Comparison of ENCODE assay signal across 26 mouse cellular contexts in the genomic region with DNA sequence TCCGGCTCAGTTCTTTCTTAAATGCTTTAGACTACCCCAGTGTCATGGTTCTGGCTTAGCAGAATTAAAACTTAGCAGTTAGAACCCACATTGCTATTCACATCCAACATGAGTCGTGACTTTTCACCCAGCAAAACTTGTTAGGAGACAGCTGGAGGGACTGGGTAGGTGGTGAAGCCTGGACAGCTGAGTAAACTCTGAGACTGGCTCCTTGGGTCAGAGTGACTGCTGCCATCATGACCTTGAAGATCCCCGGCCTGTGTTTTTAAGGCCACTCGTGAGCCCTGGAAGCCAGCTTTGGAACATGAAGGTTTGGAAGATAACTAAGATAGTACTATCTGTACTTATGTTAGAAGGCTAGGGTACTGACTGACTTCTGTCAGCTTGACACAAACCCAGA. TPM values are rescaled to one million over a fixed set of nuclear protein-coding genes. Genes with fewer than 3 reads are reported as not detected.
DNase-seq lines count a peak whose midpoint lies in the region; ATAC-seq and TF ChIP-seq lines count a peak whose summit lies in the region.
"Had no signal": no experiment of that assay in that cellular context is flagged by ENCODE, and none has a peak within 500 bp of the region (broad histone marks: within the 10 kb centered on the region; RNA-seq: fewer than 3 reads in every experiment).

No protein-coding gene starts in this region.

- no peak for TF ChIP-seq CTCF in intestine, postnatal 0 days (IDR thresholded peaks at IDR 0.05; ENCODE audit: low read depth)
- TF ChIP-seq CTCF in C2C12 (IDR thresholded peaks at IDR 0.05; ENCODE audit: control insufficient read depth, insufficient read depth, insufficient read length) = no peak

- H3K4me2 ChIP-seq in intestine, embryonic 14.5 days (ENCODE audit: low read length) = no peak overlapping the region
- no peak overlapping the region for H3K4me2 ChIP-seq in intestine, postnatal 0 days (replicated peaks; ENCODE audit: low read depth)
- H3K4me2 ChIP-seq in midbrain, embryonic 11.5 days = no peak overlapping the region
- H3K4me2 ChIP-seq in midbrain, embryonic 15.5 days = no peak overlapping the region
- peak overlapping the region; percentile 4 for H3K4me2 ChIP-seq in myocyte (ENCODE audit: low read depth)
- H3K4me2 ChIP-seq: embryonic facial prominence, embryonic 13.5 days; forebrain, embryonic 13.5 days; heart, embryonic 13.5 days; hindbrain, embryonic 13.5 days had no signal

- peak; percentile 27 for DNase-seq in intestine, embryonic 14.5 days (ENCODE audit: low spot score)
- DNase-seq in midbrain, embryonic 11.5 days (ENCODE audit: low spot score, missing footprints) = peak; percentile 61
- DNase-seq: adrenal gland, adult 8-10 months; adrenal gland, postnatal 25 days; cerebellum, adult 11-12 months; cerebellum, adult 8-10 months; cerebellum, postnatal 10 days; cerebellum, postnatal 36 days; embryo, embryonic 11 days; gastrocnemius, postnatal 10 days; gastrocnemius, postnatal 36 days; heart, postnatal 14 days had no signal

- ATAC-seq in intestine, embryonic 14.5 days (replicated peaks; ENCODE audit: low FRiP score, low TSS enrichment, low read depth) = no peak
- ATAC-seq in intestine, postnatal 0 days = no peak
- ATAC-seq in midbrain, embryonic 11.5 days (ENCODE audit: low FRiP score) = no peak
- no peak for ATAC-seq in midbrain, embryonic 15.5 days (replicated peaks)
- ATAC-seq: activated CD4-positive, CD25-positive, alpha-beta regulatory T cell, adult 4 months; forebrain, embryonic 13.5 days; forebrain, embryonic 16.5 days; hindbrain, embryonic 16.5 days had no signal

- H3K79me2 ChIP-seq in C2C12 (ENCODE audit: control insufficient read depth, insufficient read depth) (no peaks in the 10 kb centered on the region), myocyte (ENCODE audit: control insufficient read depth, insufficient read depth) (no peaks in the 10 kb centered on the region)

- no peaks in the 10 kb centered on the region for H3K79me3 ChIP-seq in C2C12 (ENCODE audit: low read depth)

- no peaks in the 10 kb centered on the region for H3K9me3 ChIP-seq in intestine, embryonic 14.5 days (ENCODE audit: control insufficient read depth, low read length)
- no peaks in the 10 kb centered on the region for H3K9me3 ChIP-seq in intestine, postnatal 0 days (ENCODE audit: control insufficient read depth)
- no peaks in the 10 kb centered on the region for H3K9me3 ChIP-seq in midbrain, embryonic 11.5 days (ENCODE audit: control insufficient read depth, low read length)
- H3K9me3 ChIP-seq in midbrain, embryonic 15.5 days = no peaks in the 10 kb centered on the region
- H3K9me3 ChIP-seq: embryonic facial prominence, embryonic 10.5 days; embryonic facial prominence, embryonic 13.5 days; forebrain, embryonic 13.5 days; heart, embryonic 13.5 days; hindbrain, embryonic 10.5 days; hindbrain, embryonic 13.5 days had no signal

- WGBS in intestine, embryonic 14.5 days = 84% methylated on average over 4 of the region's 4 CpGs
- 89% methylated on average over 4 of the region's 4 CpGs for WGBS in intestine, postnatal 0 days
- 78% methylated on average over 4 of the region's 4 CpGs for WGBS in midbrain, embryonic 11.5 days
- 87% methylated on average over 4 of the region's 4 CpGs for WGBS in midbrain, embryonic 15.5 days

- H3K36me3 ChIP-seq in intestine, embryonic 14.5 days (ENCODE audit: control insufficient read depth, insufficient read depth, low read length) = no peaks in the 10 kb centered on the region
- H3K36me3 ChIP-seq in intestine, postnatal 0 days (ENCODE audit: control insufficient read depth, insufficient read depth) = no peaks in the 10 kb centered on the region
- H3K36me3 ChIP-seq in midbrain, embryonic 11.5 days (ENCODE audit: control insufficient read depth, insufficient read depth, low read length) = no peaks in the 10 kb centered on the region
- H3K36me3 ChIP-seq in midbrain, embryonic 15.5 days (replicated peaks) = no peaks in the 10 kb centered on the region
- no peaks in the 10 kb centered on the region for H3K36me3 ChIP-seq in C2C12 (ENCODE audit: control insufficient read depth, insufficient read depth)
- H3K36me3 ChIP-seq in myocyte (ENCODE audit: control insufficient read depth, insufficient read depth) = no peaks in the 10 kb centered on the region
- H3K36me3 ChIP-seq: embryonic facial prominence, embryonic 10.5 days; embryonic facial prominence, embryonic 13.5 days; heart, embryonic 13.5 days; hindbrain, embryonic 10.5 days; hindbrain, embryonic 13.5 days had no signal

- no peak overlapping the region for H3K9ac ChIP-seq in intestine, embryonic 14.5 days (ENCODE audit: low read length)
- no peak overlapping the region for H3K9ac ChIP-seq in intestine, postnatal 0 days (ENCODE audit: low read depth, low read length)
- no peak overlapping the region for H3K9ac ChIP-seq in midbrain, embryonic 11.5 days (ENCODE audit: low read length)
- H3K9ac ChIP-seq in midbrain, embryonic 15.5 days = no peak overlapping the region
- H3K9ac ChIP-seq: embryonic facial prominence, embryonic 13.5 days; forebrain, embryonic 13.5 days; heart, embryonic 13.5 days; hindbrain, embryonic 13.5 days had no signal

- H3ac ChIP-seq in C2C12 (ENCODE audit: control insufficient read depth, insufficient read length, low read depth) = no peak overlapping the region
- H3ac ChIP-seq in myocyte (ENCODE audit: control insufficient read depth, insufficient read length) = no peak overlapping the region

- H3K27ac ChIP-seq in intestine, embryonic 14.5 days (ENCODE audit: low read depth) = no peak overlapping the region
- no peak overlapping the region for H3K27ac ChIP-seq in intestine, postnatal 0 days (ENCODE audit: low read depth, low read length)
- H3K27ac ChIP-seq in midbrain, embryonic 11.5 days (ENCODE audit: low read depth, low read length) = no peak overlapping the region
- no peak overlapping the region for H3K27ac ChIP-seq in midbrain, embryonic 15.5 days
- H3K27ac ChIP-seq: embryonic facial prominence, embryonic 13.5 days; forebrain, embryonic 13.5 days; heart, embryonic 13.5 days; hindbrain, embryonic 10.5 days; hindbrain, embryonic 13.5 days had no signal

- H3K27me3 ChIP-seq in intestine, embryonic 14.5 days (replicated peaks; ENCODE audit: control insufficient read depth, insufficient read depth, low read length) = no peaks in the 10 kb centered on the region
- H3K27me3 ChIP-seq in intestine, postnatal 0 days (replicated peaks; ENCODE audit: control insufficient read depth, insufficient read depth, low read length) = no peaks in the 10 kb centered on the region
- no peaks in the 10 kb centered on the region for H3K27me3 ChIP-seq in midbrain, embryonic 11.5 days (ENCODE audit: control insufficient read depth, insufficient read depth, low read length)
- H3K27me3 ChIP-seq in midbrain, embryonic 15.5 days (replicated peaks) = no peaks in the 10 kb centered on the region
- no peaks in the 10 kb centered on the region for H3K27me3 ChIP-seq in C2C12 (ENCODE audit: control insufficient read depth, insufficient read depth, insufficient read length)
- H3K27me3 ChIP-seq in myocyte (ENCODE audit: control insufficient read depth, insufficient read depth, insufficient read length) = no peaks in the 10 kb centered on the region
- H3K27me3 ChIP-seq: embryonic facial prominence, embryonic 13.5 days; forebrain, embryonic 13.5 days; heart, embryonic 13.5 days; hindbrain, embryonic 13.5 days had no signal

- no peak overlapping the region for H3K4me3 ChIP-seq in intestine, embryonic 14.5 days (ENCODE audit: low read depth, low read length)
- no peak overlapping the region for H3K4me3 ChIP-seq in intestine, postnatal 0 days (ENCODE audit: low read depth, low read length)
- H3K4me3 ChIP-seq in midbrain, embryonic 11.5 days (ENCODE audit: low read depth, low read length) = no peak overlapping the region
- H3K4me3 ChIP-seq in midbrain, embryonic 15.5 days = no peak overlapping the region
- H3K4me3 ChIP-seq in C2C12 (ENCODE audit: insufficient read depth, poor library complexity, severe bottlenecking) (no peak overlapping the region), myocyte (no peak overlapping the region)
- H3K4me3 ChIP-seq: embryonic facial prominence, embryonic 10.5 days; embryonic facial prominence, embryonic 13.5 days; erythroblast, embryonic 14.5 days; forebrain, embryonic 13.5 days; heart, embryonic 13.5 days; hindbrain, embryonic 10.5 days; hindbrain, embryonic 13.5 days had no signal

- H3K4me1 ChIP-seq in intestine, embryonic 14.5 days (replicated peaks; ENCODE audit: control insufficient read depth, insufficient read depth, low read length) = no peaks in the 10 kb centered on the region
- no peaks in the 10 kb centered on the region for H3K4me1 ChIP-seq in intestine, postnatal 0 days (replicated peaks; ENCODE audit: control insufficient read depth, insufficient read depth, low read length)
- no peaks in the 10 kb centered on the region; the same call in 1 of the 2 replicates for H3K4me1 ChIP-seq in midbrain, embryonic 11.5 days (ENCODE audit: control insufficient read depth, insufficient read depth, low read length)
- no peaks in the 10 kb centered on the region for H3K4me1 ChIP-seq in midbrain, embryonic 15.5 days
- H3K4me1 ChIP-seq: embryonic facial prominence, embryonic 13.5 days; forebrain, embryonic 13.5 days; heart, embryonic 13.5 days; hindbrain, embryonic 13.5 days had no signal

- no peak for TF ChIP-seq POLR2A in myocyte (IDR thresholded peaks at IDR 0.05; ENCODE audit: insufficient read length, low read depth)

TF ChIP-seq in C2C12, 6 proteins besides CTCF, POLR2A, EP300 and RAD21 (continues in another document):
- TF ChIP-seq MYOD1 (IDR thresholded peaks at IDR 0.05; ENCODE audit: control insufficient read depth, insufficient read length, low read depth) (peak; percentile 69), FOSL1 (IDR thresholded peaks at IDR 0.05; ENCODE audit: insufficient read depth, low read length, poor library complexity, severe bottlenecking) (no peak), MAX (IDR thresholded peaks at IDR 0.05) (no peak), MYOG (IDR thresholded peaks at IDR 0.05; ENCODE audit: control insufficient read depth, extremely low read depth, insufficient read length) (no peak)

TF ChIP-seq in myocyte, 11 proteins besides CTCF, POLR2A, EP300 and RAD21 (continues in another document):
- TF ChIP-seq REST (IDR thresholded peaks at IDR 0.05; ENCODE audit: insufficient read depth, insufficient read length) = no peak
- TF ChIP-seq USF1 (IDR thresholded peaks at IDR 0.05; ENCODE audit: low read depth) = no peak
- TF ChIP-seq E2F4 (IDR thresholded peaks at IDR 0.05; ENCODE audit: insufficient read depth) = no peak
- TF ChIP-seq MYOD1 (IDR thresholded peaks at IDR 0.05; ENCODE audit: control insufficient read depth in 1 of 3, insufficient read length in 2 of 3, low read depth in 2 of 3) = peak; percentile 62 to 91 (median 85)

RNA-seq across cellular contexts. Expression of a gene that starts 35.4 kb away (rescaled TPM):
- 3.1 and 4.3 TPM in 2 replicates for polyA plus RNA-seq in intestine, embryonic 14.5 days (2014; fragmentation: Nextera tagmentation; extraction: Ambion mirVana)
- polyA plus RNA-seq in intestine, postnatal 0 days (2015; fragmentation: Nextera tagmentation; extraction: Ambion mirVana) = 3.5 and 4.1 TPM in 2 replicates
- 0.84 and 0.86 TPM in 2 replicates for polyA plus RNA-seq in midbrain, embryonic 11.5 days (2014; fragmentation: Nextera tagmentation; extraction: Ambion mirVana)
- polyA plus RNA-seq in midbrain, embryonic 15.5 days (2015; fragmentation: Nextera tagmentation; extraction: Ambion mirVana) = 9.0 and 11.2 TPM in 2 replicates
- polyA plus RNA-seq in C2C12 (2012; fragmentation: generic; extraction: Trizol) = 2.1 TPM
- 7.8 TPM for polyA plus RNA-seq in myocyte (2012; fragmentation: generic; extraction: Trizol)
- polyA plus RNA-seq: erythroblast, embryonic 14.5 days had no signal
